Mouse (Mus musculus) small intestine, adult 2 months (tissue): ENCODE measurements around the gene Nek11.

Experiments used
- CTCF ChIP-seq: fragments of 200-500 bp; IDR thresholded peaks from 2 replicates; pipeline ENCODE4 v1.5.1; 2012; ENCODE audit warnings: low read depth, mild to moderate bottlenecking, control low read depth, inconsistent platforms, low read length, moderate library complexity, mixed read lengths; ENCODE audit not compliant: insufficient replicate concordance, insufficient read length; ENCODE audit errors: extremely low read depth
- POLR2A ChIP-seq: fragments of 200-500 bp; IDR thresholded peaks from 2 replicates; pipeline ENCODE4 v1.6.1; 2012; ENCODE audit warnings: low read depth, mild to moderate bottlenecking, control low read depth, inconsistent platforms, low read length, moderate library complexity

GRCm38 (mm10) chr9:105284670-105285069 lies 110.7 kb downstream of the Nek11 start:
- TF ChIP-seq CTCF: no peak
- no peak for TF ChIP-seq POLR2A
